In the genomic region with DNA sequence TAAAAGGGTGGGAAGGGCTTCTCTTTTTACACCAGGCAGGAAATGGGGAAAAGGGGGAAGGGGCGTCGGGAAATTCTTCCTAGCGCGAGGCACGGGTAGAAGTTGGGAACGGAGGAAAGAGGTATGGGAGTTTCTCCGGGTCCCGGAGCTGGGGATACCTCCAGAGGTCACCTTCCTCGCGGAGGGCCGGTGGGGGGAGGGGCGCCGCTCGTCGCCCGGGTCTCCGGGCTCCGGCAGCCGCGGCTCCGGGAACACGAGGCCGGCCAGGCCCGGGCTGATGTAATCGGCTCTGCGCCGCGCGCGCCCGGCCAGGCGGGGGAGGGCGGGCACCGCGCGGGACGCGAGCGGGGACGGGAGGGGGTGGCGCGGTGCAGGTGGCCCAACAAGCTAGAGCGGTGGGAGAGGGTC, we compare ENCODE assay signal across 8 mouse cellular contexts. TPM values are rescaled to one million over a fixed set of nuclear protein-coding genes. Genes with fewer than 3 reads are reported as not detected.
DNase-seq lines count a peak whose midpoint lies in the region; ATAC-seq and TF ChIP-seq lines count a peak whose summit lies in the region.

No protein-coding gene starts in this region.

- H3K27me3 ChIP-seq in MEL (ENCODE audit: control insufficient read depth in 1 of 2, insufficient read depth in 2 of 2, low read length in 2 of 2) = no peaks in the 10 kb centered on the region
- no peaks in the 10 kb centered on the region for H3K27me3 ChIP-seq in embryonic facial prominence, embryonic 11.5 days (ENCODE audit: control insufficient read depth, insufficient read depth, low read length)
- H3K27me3 ChIP-seq in heart, embryonic 15.5 days = no peaks in the 10 kb centered on the region
- H3K27me3 ChIP-seq in midbrain, embryonic 10.5 days (ENCODE audit: low read depth, poor library complexity, severe bottlenecking) = peaks cover 11% of the 10 kb centered on the region
- H3K27me3 ChIP-seq in stomach, embryonic 14.5 days (ENCODE audit: control insufficient read depth, insufficient read depth, low read length) = no peaks in the 10 kb centered on the region

- H3K27ac ChIP-seq in MEL (ENCODE audit: control insufficient read depth, low read depth, low read length) = peak overlapping the region; percentile 84
- peak overlapping the region; percentile 91 for H3K27ac ChIP-seq in embryonic facial prominence, embryonic 11.5 days (replicated peaks; ENCODE audit: low read depth, low read length)
- peak overlapping the region; percentile 97 for H3K27ac ChIP-seq in heart, embryonic 15.5 days
- H3K27ac ChIP-seq in midbrain, embryonic 10.5 days (replicated peaks) = peak overlapping the region; percentile 99
- H3K27ac ChIP-seq in stomach, embryonic 14.5 days (ENCODE audit: low read length) = peak overlapping the region; percentile 99

- TF ChIP-seq RAD21 in MEL (IDR thresholded peaks at IDR 0.05; ENCODE audit: low read depth, low read length) = no peak

- TF ChIP-seq EP300 in MEL (IDR thresholded peaks at IDR 0.05; ENCODE audit: low read depth in 1 of 2, low read length in 2 of 2) = no peak

- peak overlapping the region; percentile 87 for H3K4me2 ChIP-seq in embryonic facial prominence, embryonic 11.5 days (ENCODE audit: low read depth, low read length)
- H3K4me2 ChIP-seq in heart, embryonic 15.5 days = peak overlapping the region; percentile 90
- peak overlapping the region; percentile 83 for H3K4me2 ChIP-seq in stomach, embryonic 14.5 days (replicated peaks; ENCODE audit: low read depth, low read length)

- under 1% methylated on average over 36 of the region's 43 CpGs for WGBS in embryonic facial prominence, embryonic 11.5 days
- WGBS in heart, embryonic 15.5 days = under 1% methylated on average over 43 of the region's 43 CpGs
- 0% methylated on average over 41 of the region's 43 CpGs for WGBS in midbrain, embryonic 10.5 days
- under 1% methylated on average over 39 of the region's 43 CpGs for whole genome bisulfite sequencing in stomach, embryonic 14.5 days

- ATAC-seq in embryonic facial prominence, embryonic 11.5 days (replicated peaks; ENCODE audit: insufficient number of reproducible peaks, low FRiP score, low TSS enrichment, low read depth) = no peak
- ATAC-seq in heart, embryonic 15.5 days (replicated peaks; ENCODE audit: insufficient number of reproducible peaks, insufficient read depth, low FRiP score, low read depth) = peak; percentile 15; the same call in 1 of the 2 replicates
- ATAC-seq in stomach, embryonic 14.5 days (ENCODE audit: insufficient number of reproducible peaks, insufficient read depth, low FRiP score, low read depth) = peak; percentile 10

- no peak for TF ChIP-seq POLR2A in MEL (IDR thresholded peaks at IDR 0.05; ENCODE audit: control insufficient read depth in 1 of 2, insufficient read depth in 1 of 2, low read depth in 1 of 2, low read length in 2 of 2, poor library complexity in 1 of 2)

- peak; percentile 63 to 66 for DNase-seq in adrenal gland, adult 18-20 months (ENCODE audit: low spot score in 2 of 2)
- DNase-seq in adrenal gland, adult 8-10 months = no peak
- DNase-seq in MEL (ENCODE audit: low read depth, low spot score) = peak; percentile 53
- peak; percentile 60 for DNase-seq in embryonic facial prominence, embryonic 11.5 days (ENCODE audit: low spot score)
- peak; percentile 36 to 66 for DNase-seq in left cerebral cortex, postnatal 25 days (ENCODE audit: low spot score in 2 of 2)
- DNase-seq in midbrain, embryonic 10.5 days (ENCODE audit: low spot score) = peak; percentile 63

- H3K9me3 ChIP-seq in MEL (replicated peaks; ENCODE audit: insufficient read depth, low read length) = no peaks in the 10 kb centered on the region
- H3K9me3 ChIP-seq in embryonic facial prominence, embryonic 11.5 days (replicated peaks; ENCODE audit: control insufficient read depth, low read length) = no peaks in the 10 kb centered on the region
- H3K9me3 ChIP-seq in heart, embryonic 15.5 days (replicated peaks) = no peaks in the 10 kb centered on the region
- H3K9me3 ChIP-seq in midbrain, embryonic 10.5 days (replicated peaks) = no peaks in the 10 kb centered on the region
- H3K9me3 ChIP-seq in stomach, embryonic 14.5 days (ENCODE audit: control insufficient read depth, low read depth, low read length) = no peaks in the 10 kb centered on the region

- H3K9ac ChIP-seq in MEL (ENCODE audit: control insufficient read depth, low read depth, low read length, poor library complexity, severe bottlenecking) = peak overlapping the region; percentile 99
- peak overlapping the region; percentile 97 for H3K9ac ChIP-seq in embryonic facial prominence, embryonic 11.5 days (replicated peaks; ENCODE audit: low read length)
- peak overlapping the region; percentile 91 for H3K9ac ChIP-seq in heart, embryonic 15.5 days
- H3K9ac ChIP-seq in stomach, embryonic 14.5 days (replicated peaks; ENCODE audit: low read depth, low read length) = peak overlapping the region; percentile 99

- H3K36me3 ChIP-seq in MEL (ENCODE audit: control insufficient read depth in 1 of 2, insufficient read depth in 2 of 2, low read length in 2 of 2) = peaks cover 4 to 11% of the 10 kb centered on the region in 2 experiments
- no peaks in the 10 kb centered on the region for H3K36me3 ChIP-seq in embryonic facial prominence, embryonic 11.5 days (replicated peaks; ENCODE audit: control insufficient read depth, insufficient read depth, low read depth, low read length)
- H3K36me3 ChIP-seq in heart, embryonic 15.5 days = peaks cover 3% of the 10 kb centered on the region
- peaks cover 21% of the 10 kb centered on the region for H3K36me3 ChIP-seq in midbrain, embryonic 10.5 days
- peaks cover 14% of the 10 kb centered on the region for H3K36me3 ChIP-seq in stomach, embryonic 14.5 days (ENCODE audit: control insufficient read depth, insufficient read depth, low read length)

- H3K79me2 ChIP-seq in MEL (ENCODE audit: control insufficient read depth, insufficient read depth, low read length, poor library complexity) = peaks cover 46% of the 10 kb centered on the region

- peaks cover 0 to 8% of the 10 kb centered on the region in 2 experiments; a peak in 2 of 4 replicates for H3K4me1 ChIP-seq in MEL (ENCODE audit: control insufficient read depth in 1 of 2, insufficient read depth in 2 of 2, low read length in 2 of 2)
- H3K4me1 ChIP-seq in embryonic facial prominence, embryonic 11.5 days (ENCODE audit: control insufficient read depth, insufficient read depth, low read length) = peaks cover 15% of the 10 kb centered on the region
- peaks cover 61% of the 10 kb centered on the region for H3K4me1 ChIP-seq in heart, embryonic 15.5 days (replicated peaks)
- peaks cover 70% of the 10 kb centered on the region for H3K4me1 ChIP-seq in midbrain, embryonic 10.5 days
- H3K4me1 ChIP-seq in stomach, embryonic 14.5 days (ENCODE audit: control insufficient read depth, insufficient read depth, low read length) = peaks cover 51% of the 10 kb centered on the region

- intact Hi-C loops in left cerebral cortex, postnatal 25 days (cut with DNase I) = loop anchor here (5.0 kb wide), 4 partner anchors 82 to 348 kb away; a partner anchor contains a TSS

- H3K4me3 ChIP-seq in MEL (ENCODE audit: control insufficient read depth in 1 of 2, insufficient read depth in 1 of 2, low read depth in 2 of 2, low read length in 2 of 2) = peak overlapping the region; percentile 96 to 97
- peak overlapping the region; percentile 91 for H3K4me3 ChIP-seq in embryonic facial prominence, embryonic 11.5 days (ENCODE audit: low read depth, low read length)
- peak overlapping the region; percentile 73 for H3K4me3 ChIP-seq in heart, embryonic 15.5 days
- peak overlapping the region; percentile 98 for H3K4me3 ChIP-seq in midbrain, embryonic 10.5 days
- peak overlapping the region; percentile 95 for H3K4me3 ChIP-seq in stomach, embryonic 14.5 days (ENCODE audit: low read depth, low read length)

- no peak for TF ChIP-seq CTCF in MEL (IDR thresholded peaks at IDR 0.05 in 2 of 3, conservative IDR thresholded peaks at IDR 0.05 in 1 of 3; ENCODE audit: control insufficient read depth in 1 of 3, insufficient read depth in 1 of 3, low read depth in 2 of 3, low read length in 3 of 3, poor library complexity in 1 of 3, severe bottlenecking in 1 of 3)

TF ChIP-seq in MEL, 35 proteins besides CTCF, POLR2A, EP300 and RAD21 (continues in another document):
- no peak for TF ChIP-seq MEF2A (IDR thresholded peaks at IDR 0.05; ENCODE audit: extremely low read depth, insufficient replicate concordance, low read depth, low read length, poor library complexity, severe bottlenecking)
- TF ChIP-seq POLR2AphosphoS5 (IDR thresholded peaks at IDR 0.05; ENCODE audit: borderline replicate concordance, low read depth, low read length) = no peak
- TF ChIP-seq CHD1 (IDR thresholded peaks at IDR 0.05; ENCODE audit: low read depth, low read length) = peak; percentile 84; the same call in 1 of the 2 replicates
- TF ChIP-seq MAX (IDR thresholded peaks at IDR 0.05; ENCODE audit: low read length) = peak; percentile 63; the same call in 1 of the 2 replicates
- TF ChIP-seq USF2 (IDR thresholded peaks at IDR 0.05; ENCODE audit: borderline replicate concordance in 1 of 2, insufficient read depth in 1 of 2, low read depth in 1 of 2, low read length in 2 of 2) = no peak
- TF ChIP-seq ZNF384 (IDR thresholded peaks at IDR 0.05; ENCODE audit: low read depth, low read length) = no peak
- TF ChIP-seq MYC (IDR thresholded peaks at IDR 0.05; ENCODE audit: low read depth, low read length) = 0 out of 2 replicates have a peak, but pooled peaks have one; percentile 68
- TF ChIP-seq KAT2A (conservative IDR thresholded peaks at IDR 0.05; ENCODE audit: low read depth, low read length) = no peak
- TF ChIP-seq CHD2 (IDR thresholded peaks at IDR 0.05; ENCODE audit: low read length) = no peak
- no peak for TF ChIP-seq SMC3 (IDR thresholded peaks at IDR 0.05; ENCODE audit: low read depth, low read length)
- TF ChIP-seq MXI1 (IDR thresholded peaks at IDR 0.05; ENCODE audit: low read depth, low read length) = peak; percentile 41; the same call in 1 of the 2 replicates
- no peak for TF ChIP-seq ETS1 (IDR thresholded peaks at IDR 0.05; ENCODE audit: low read depth, low read length)
- TF ChIP-seq TBP (IDR thresholded peaks at IDR 0.05; ENCODE audit: low read depth, low read length) = 0 out of 2 replicates have a peak, but pooled peaks have one; percentile 8

RNA-seq across cellular contexts. Expression of a gene that starts 1.8 kb away (rescaled TPM):
- total RNA-seq in adrenal gland, adult 18-20 months (2021) = 100 to 1,000 TPM; 416 to 698 TPM
- 100 to 1,000 TPM; 270 to 756 (median 501) TPM for total RNA-seq in adrenal gland, adult 8-10 months (2022)
- 16.1 and 39.4 TPM in 2 replicates for total RNA-seq in MEL (2012; rRNA removed)
- 10 to 100 TPM in 1 of 2 experiments, not detected in 1; 38.6 TPM for polyA plus RNA-seq in MEL (2012; ENCODE audit: insufficient read depth in 1 of 2, insufficient read length in 2 of 2, low read depth in 1 of 2, low replicate concordance in 2 of 2, missing spikeins in 1 of 2)
- 2.9 and 3.2 TPM in 2 replicates for polyA plus RNA-seq in embryonic facial prominence, embryonic 11.5 days (2014; fragmentation: Nextera tagmentation; extraction: Ambion mirVana)
- polyA plus RNA-seq in heart, embryonic 15.5 days (2015; fragmentation: Nextera tagmentation; extraction: Ambion mirVana) = 6.0 and 7.4 TPM in 2 replicates
- total RNA-seq in left cerebral cortex, postnatal 25 days (2021) = 100 to 1,000 TPM in 1 of 2 experiments, 10 to 100 TPM in 1; 92.0 to 100 TPM
- 2.1 and 2.3 TPM in 2 replicates for polyA plus RNA-seq in midbrain, embryonic 10.5 days (2016; fragmentation: Nextera tagmentation; extraction: Ambion mirVana)
- 6.8 and 8.1 TPM in 2 replicates for polyA plus RNA-seq in stomach, embryonic 14.5 days (2014; fragmentation: Nextera tagmentation; extraction: Ambion mirVana)
